Mouse (Mus musculus) limb, embryonic 13.5 days (tissue): ENCODE measurements around the gene Krt31. TPM values are rescaled to one million over a fixed set of nuclear protein-coding genes. Genes with fewer than 3 reads are reported as not detected.

Experiments
- polyA plus RNA-seq: library from polyadenylated mRNA; unstranded; fragments of >200 nt; fragmentation: Nextera tagmentation; extraction: Ambion mirVana; gene quantifications from 2 replicates; pipeline ENCODE4 v1.2.1, GENCODE M21; 2015

Krt31 gene
- polyA plus RNA-seq, 1 experiment from 2014 or later: not detected

Other genes starting within 250 kb of the Krt31 start
- gene Gm11554, start 246.1 kb downstream of the Krt31 start, polyA plus RNA-seq: not detected in 2 replicates
- gene Krtap4-13, start 240.7 kb downstream of the Krt31 start, polyA plus RNA-seq: not detected in 2 replicates
- gene Gm11564, start 234.9 kb downstream of the Krt31 start, polyA plus RNA-seq: not detected in 2 replicates
- gene 2300003K06Rik, start 212.5 kb downstream of the Krt31 start, polyA plus RNA-seq: not detected in 2 replicates
- not detected in 2 replicates for gene Krtap4-16, start 198.9 kb downstream of the Krt31 start, polyA plus RNA-seq
- gene Gm11568, start 192.6 kb downstream of the Krt31 start, polyA plus RNA-seq: not detected in 2 replicates
- gene Gm11559, start 186.1 kb downstream of the Krt31 start, polyA plus RNA-seq: not detected in 2 replicates
- not detected in 2 replicates for gene Krtap9-1, start 177.2 kb downstream of the Krt31 start, polyA plus RNA-seq
- not detected in 2 replicates for gene Gm11567, start 171.4 kb downstream of the Krt31 start, polyA plus RNA-seq
- gene Krtap31-1, start 142.6 kb downstream of the Krt31 start, polyA plus RNA-seq: not detected in 2 replicates
- gene Gm11565, start 135.8 kb downstream of the Krt31 start, polyA plus RNA-seq: not detected in 2 replicates
- not detected in 2 replicates for gene Krtap31-2, start 114.3 kb downstream of the Krt31 start, polyA plus RNA-seq
- gene Krtap9-5, start 102.1 kb downstream of the Krt31 start, polyA plus RNA-seq: not detected in 2 replicates
- not detected in 2 replicates for gene Krtap29-1, start 71.5 kb downstream of the Krt31 start, polyA plus RNA-seq
- not detected in 2 replicates for gene Krtap16-1, start 64.0 kb downstream of the Krt31 start, polyA plus RNA-seq
- gene Krtap17-1, start 56.6 kb downstream of the Krt31 start, polyA plus RNA-seq: 0.52 and 0.66 TPM in 2 replicates
- gene Krt33a, start 34.3 kb downstream of the Krt31 start, polyA plus RNA-seq: not detected in 2 replicates
- gene Krt33b, start 20.7 kb downstream of the Krt31 start, polyA plus RNA-seq: 0.38 and 0.43 TPM in 2 replicates
- not detected in 2 replicates for gene Krt34, start 9.0 kb downstream of the Krt31 start, polyA plus RNA-seq
- gene Krt32, start 37.7 kb upstream of the Krt31 start, polyA plus RNA-seq: not detected in 2 replicates
- gene Krt35, start 45.7 kb upstream of the Krt31 start, polyA plus RNA-seq: 0.80 and 1.0 TPM in 2 replicates
- 0.14 TPM in 1 of 2 replicates, not detected in the other for gene Krt36, start 55.1 kb upstream of the Krt31 start, polyA plus RNA-seq
- not detected in 2 replicates for gene Krt13, start 71.0 kb upstream of the Krt31 start, polyA plus RNA-seq
- 151 and 172 TPM in 2 replicates for gene Krt15, start 85.4 kb upstream of the Krt31 start, polyA plus RNA-seq
- gene Krt19, start 98.1 kb upstream of the Krt31 start, polyA plus RNA-seq: 18.6 and 21.8 TPM in 2 replicates
- gene Krt9, start 142.7 kb upstream of the Krt31 start, polyA plus RNA-seq: not detected in 2 replicates
- gene Krt14, start 157.0 kb upstream of the Krt31 start, polyA plus RNA-seq: 275 and 306 TPM in 2 replicates
- 0.13 and 0.19 TPM in 2 replicates for gene Krt16, start 198.4 kb upstream of the Krt31 start, polyA plus RNA-seq
- gene Krt17, start 210.5 kb upstream of the Krt31 start, polyA plus RNA-seq: 43.9 and 52.1 TPM in 2 replicates
- not detected in 2 replicates for gene Krt42, start 219.3 kb upstream of the Krt31 start, polyA plus RNA-seq